Mouse (Mus musculus): ENCODE results near the gene Dhx33.

GRCm38 (mm10) chr11:70973947-70974346 is 30.3 kb downstream of the Dhx33 start:
- TF ChIP-seq CTCF (IDR thresholded peaks at IDR 0.05) (peak; percentile 38), POLR2A (IDR thresholded peaks at IDR 0.05; ENCODE audit: insufficient read depth, low read depth, low read length) (no peak), EP300 (IDR thresholded peaks at IDR 0.05; ENCODE audit: insufficient read depth, low read depth, low read length) (no peak)

Measured in heart, adult 2 months (tissue).